Mouse (Mus musculus) cerebellum, postnatal 4 days (tissue): Measurements from ENCODE around the gene Olfr1354.
"Not testable (repeated sequence)": the region's sequence is repeated elsewhere in the genome, so short reads cannot be mapped to it uniquely, and the experiment has no call there.

Experiments
- DNase-seq, 2 experiments: peaks; one replicate each; pipeline ENCODE4 v3.0.0; 2022; ENCODE audit warnings: low spot score in 2 of 2, mixed read lengths in 1 of 2

Olfr1354 gene

DNA sequence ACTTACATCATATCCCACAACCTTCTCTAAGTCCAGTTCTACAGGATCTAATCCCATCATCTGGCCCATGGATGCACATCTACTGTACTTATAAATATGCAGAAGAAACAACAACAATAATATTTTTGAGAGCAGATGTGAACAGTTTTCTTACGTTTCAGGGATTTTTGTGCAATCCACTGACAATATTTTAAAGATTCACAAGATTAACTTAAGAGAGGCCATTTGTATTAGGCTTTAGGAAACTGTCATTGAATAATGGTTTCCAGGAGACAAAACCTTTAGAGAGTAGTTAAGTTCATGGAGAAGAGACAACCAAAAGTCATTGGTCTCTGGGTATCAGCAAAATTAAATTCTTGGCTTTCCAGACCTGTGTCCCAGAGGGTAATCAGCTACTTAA lies at the start of gene Olfr1354:
TSS of gene Olfr1354 (plus strand) at position 301 of the 400 bp plus-strand sequence.
- not testable (repeated sequence) for DNase-seq

DNA sequence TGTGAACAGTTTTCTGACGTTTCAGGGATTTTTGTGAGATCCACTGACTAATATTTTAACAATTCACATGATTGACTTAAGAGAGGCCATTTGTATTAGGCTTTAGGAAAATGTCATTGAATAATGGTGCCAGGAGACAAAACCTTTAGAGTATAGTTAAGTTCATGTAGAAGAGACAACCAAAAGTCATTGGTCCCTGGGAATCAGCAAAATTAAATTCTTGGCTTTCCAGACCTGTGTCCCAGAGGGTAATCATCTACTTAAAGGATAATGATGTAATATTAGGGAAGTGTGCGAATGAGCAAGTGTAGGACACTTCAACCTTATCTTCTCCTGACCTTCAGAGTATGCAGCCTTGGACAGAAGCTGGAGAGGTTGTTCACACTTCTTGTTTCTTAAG lies 37.7 kb upstream of the Olfr1354 start, which contains the start of gene Olfr1355:
TSS of gene Olfr1355 (plus strand) at position 301 of the 400 bp plus-strand sequence.
- no peak for DNase-seq

DNA sequence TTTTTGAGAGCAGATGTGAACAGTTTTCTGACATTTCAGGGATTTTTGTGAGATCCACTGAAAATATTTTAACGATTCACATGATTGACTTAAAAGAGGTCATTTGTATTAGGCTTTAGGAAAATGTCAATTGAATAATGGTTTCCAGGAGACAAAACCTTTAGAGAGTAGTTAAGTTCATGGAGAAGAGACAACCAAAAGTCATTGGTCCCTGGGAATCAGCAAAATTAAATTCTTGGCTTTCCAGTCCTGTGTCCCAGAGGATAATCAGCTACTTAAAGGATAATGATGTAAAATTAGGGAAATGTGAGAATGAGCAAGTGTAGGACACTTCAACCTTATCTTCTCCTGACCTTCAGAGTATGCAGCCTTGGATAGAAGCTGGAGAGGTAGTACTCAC lies 37.4 kb downstream of the Olfr1354 start, which contains the start of gene Olfr8:
TSS of gene Olfr8 (plus strand) at position 301 of the 400 bp plus-strand sequence.
- not testable (repeated sequence) for DNase-seq

DNA sequence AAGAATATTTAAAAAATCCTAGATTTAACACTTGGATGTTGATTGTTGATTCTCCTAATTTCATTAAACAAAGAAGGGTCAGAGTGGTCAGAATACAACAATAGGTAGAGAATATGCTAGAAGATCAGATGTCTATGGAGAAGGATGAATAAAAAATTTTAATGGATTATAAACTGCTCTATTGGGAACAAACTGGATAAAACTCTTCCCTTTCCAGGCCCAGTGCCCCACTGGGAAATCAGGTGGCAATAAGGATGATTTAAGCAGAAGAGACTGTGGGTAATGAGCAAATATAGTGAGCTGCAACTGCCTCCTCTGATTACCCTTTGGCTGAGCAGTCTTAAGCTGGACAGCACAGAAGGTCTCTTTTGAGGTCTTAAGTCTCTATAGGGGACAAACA lies 50.0 kb downstream of the Olfr1354 start, which contains the start of gene Olfr1353:
TSS of gene Olfr1353 (plus strand) at position 301 of the 400 bp plus-strand sequence.
- DNase-seq = not testable (repeated sequence)
